Mouse (Mus musculus): ENCODE results near the gene Med9. TPM values are rescaled to one million over a fixed set of nuclear protein-coding genes. Genes with fewer than 3 reads are reported as not detected.

Gene Med9
- polyA plus RNA-seq (2012; rRNA removed), result 36.7 and 37.8 TPM in 2 replicates

DNA sequence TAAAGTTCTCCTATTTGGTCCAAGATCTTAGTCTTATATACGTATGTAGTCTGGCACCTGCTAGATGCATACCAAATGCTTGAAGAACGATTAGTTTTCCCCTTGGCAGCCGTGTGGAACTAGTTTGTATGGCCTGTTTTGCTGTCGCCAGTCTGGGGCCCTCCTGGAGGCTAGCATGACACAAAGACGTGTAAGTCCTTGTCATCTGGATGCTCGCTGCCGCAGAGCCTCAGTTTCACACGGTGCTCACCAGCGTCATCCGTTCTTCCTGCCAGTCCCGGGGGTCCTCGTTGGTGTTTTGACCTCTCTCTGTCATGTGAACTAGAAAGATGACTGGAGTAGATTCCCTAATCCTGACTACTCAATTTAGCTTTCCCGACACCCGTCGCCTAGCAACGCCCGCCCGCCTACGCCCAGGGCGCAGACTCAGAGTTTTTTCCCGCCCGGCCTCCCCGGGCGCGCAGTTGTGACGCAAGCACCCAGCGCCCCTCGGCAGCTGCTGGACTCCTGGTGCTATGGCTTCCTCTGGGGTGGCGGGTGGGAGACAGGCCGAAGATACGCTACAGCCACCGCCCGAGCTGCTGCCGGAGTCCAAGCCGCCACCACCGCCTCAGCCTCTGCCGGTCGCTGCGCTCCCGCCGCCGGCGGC lies at the start of gene Med9:
Gene Med9, plus strand, starts transcription at position 455 of the 649 bp plus-strand sequence.
- under 1% methylated on average over 43 of the region's 43 CpGs for WGBS
- DNase-seq, result peak; percentile 92 to 94
- peak within 1 kb of the TSS; percentile 95 for H3K4me3 ChIP-seq (replicated peaks; ENCODE audit: insufficient read depth, low read depth, low read length)
- peak within 1 kb of the TSS; percentile 52 for H3K27ac ChIP-seq (ENCODE audit: insufficient read depth, low read length)
- H3K27me3 ChIP-seq (ENCODE audit: control insufficient read depth, insufficient read depth, low read length), result no peaks in the 10 kb centered on the region
- TF ChIP-seq CTCF (IDR thresholded peaks at IDR 0.05; ENCODE audit: borderline replicate concordance, insufficient read depth, low read depth, low read length), result no peak
- TF ChIP-seq POLR2A (IDR thresholded peaks at IDR 0.05; ENCODE audit: borderline replicate concordance, insufficient read depth, low read length), result peak; percentile 43; the same call in 1 of the 2 replicates
- no peaks in the 10 kb centered on the region; the same call in 1 of the 2 replicates for H3K4me1 ChIP-seq (ENCODE audit: control insufficient read depth, insufficient read depth, low read length)

GRCm38 (mm10) chr11:59899711-59900685 lies 48.0 kb upstream of the Med9 start:
- peaks cover 14% of the 10 kb centered on the region for H3K4me1 ChIP-seq (ENCODE audit: control insufficient read depth, insufficient read depth, low read length)
- no peak overlapping the region for H3K4me3 ChIP-seq (replicated peaks; ENCODE audit: insufficient read depth, low read depth, low read length)
- 29% methylated on average over 13 of the region's 13 CpGs for WGBS
- no peak for DNase-seq
- no peaks in the 10 kb centered on the region for H3K27me3 ChIP-seq (ENCODE audit: control insufficient read depth, insufficient read depth, low read length)
- no peak for TF ChIP-seq CTCF (IDR thresholded peaks at IDR 0.05; ENCODE audit: borderline replicate concordance, insufficient read depth, low read depth, low read length)
- TF ChIP-seq POLR2A (IDR thresholded peaks at IDR 0.05; ENCODE audit: borderline replicate concordance, insufficient read depth, low read length), result no peak
- H3K27ac ChIP-seq (ENCODE audit: insufficient read depth, low read length), result no peak overlapping the region

- peak; percentile 29 to 36 for DNase-seq
- no peak for TF ChIP-seq POLR2A (IDR thresholded peaks at IDR 0.05; ENCODE audit: borderline replicate concordance, insufficient read depth, low read length)
- TF ChIP-seq CTCF (IDR thresholded peaks at IDR 0.05; ENCODE audit: borderline replicate concordance, insufficient read depth, low read depth, low read length), result no peak
- Histone ChIP-seq H3K27me3 (ENCODE audit: control insufficient read depth, insufficient read depth, low read length) (no peaks in the 10 kb centered on the region), H3K27ac (ENCODE audit: insufficient read depth, low read length) (no peak overlapping the region), H3K4me1 (ENCODE audit: control insufficient read depth, insufficient read depth, low read length) (peaks cover 14% of the 10 kb centered on the region), H3K4me3 (replicated peaks; ENCODE audit: insufficient read depth, low read depth, low read length) (no peak overlapping the region)
- WGBS, result 62% methylated on average over 1 of the region's 1 CpGs
Measured at GRCm38 (mm10) chr11:59900995-59901394, 47.0 kb upstream of the Med9 start.

DNA sequence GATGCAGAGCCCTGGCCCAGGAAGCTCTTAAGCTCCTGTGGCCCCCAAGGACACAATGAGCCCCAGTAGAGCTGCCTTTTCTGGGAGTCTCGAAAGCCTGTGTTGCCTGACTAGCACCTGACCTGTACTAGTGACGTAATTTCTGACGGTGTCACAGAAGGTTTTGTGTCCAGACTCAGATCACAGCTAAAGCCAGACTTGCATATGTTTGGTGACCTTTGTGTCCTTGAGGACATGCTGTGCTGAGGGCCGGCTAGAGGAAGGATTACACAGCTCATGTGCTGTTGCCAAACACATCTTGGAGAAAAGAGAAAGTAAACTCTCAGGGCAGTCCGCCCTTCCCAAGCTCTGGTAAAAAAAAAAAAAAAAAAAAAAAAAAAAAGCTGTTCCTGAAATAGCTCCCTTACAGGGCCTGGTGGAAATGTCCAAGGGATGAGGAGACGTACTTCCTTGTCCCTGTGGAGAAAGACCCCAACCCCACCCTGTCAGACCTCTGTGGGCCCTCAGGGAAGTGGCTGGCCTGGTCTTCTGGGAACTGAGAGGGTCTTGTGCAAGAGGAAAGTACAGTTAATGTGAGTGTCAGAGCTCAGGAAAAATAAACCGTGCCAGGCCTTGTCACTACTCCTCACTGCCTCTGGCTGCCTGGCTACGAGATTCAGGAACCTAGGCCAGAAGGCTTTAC lies 45.8 kb upstream of the Med9 start:
- H3K27me3 ChIP-seq (ENCODE audit: control insufficient read depth, insufficient read depth, low read length), result no peaks in the 10 kb centered on the region
- WGBS, result 58% methylated on average over 8 of the region's 8 CpGs
- no peak for DNase-seq
- H3K4me3 ChIP-seq (replicated peaks; ENCODE audit: insufficient read depth, low read depth, low read length), result no peak overlapping the region
- TF ChIP-seq POLR2A (IDR thresholded peaks at IDR 0.05; ENCODE audit: borderline replicate concordance, insufficient read depth, low read length), result no peak
- TF ChIP-seq CTCF (IDR thresholded peaks at IDR 0.05; ENCODE audit: borderline replicate concordance, insufficient read depth, low read depth, low read length), result no peak
- H3K27ac ChIP-seq (ENCODE audit: insufficient read depth, low read length), result no peak overlapping the region
- H3K4me1 ChIP-seq (ENCODE audit: control insufficient read depth, insufficient read depth, low read length), result peaks cover 14% of the 10 kb centered on the region

DNA sequence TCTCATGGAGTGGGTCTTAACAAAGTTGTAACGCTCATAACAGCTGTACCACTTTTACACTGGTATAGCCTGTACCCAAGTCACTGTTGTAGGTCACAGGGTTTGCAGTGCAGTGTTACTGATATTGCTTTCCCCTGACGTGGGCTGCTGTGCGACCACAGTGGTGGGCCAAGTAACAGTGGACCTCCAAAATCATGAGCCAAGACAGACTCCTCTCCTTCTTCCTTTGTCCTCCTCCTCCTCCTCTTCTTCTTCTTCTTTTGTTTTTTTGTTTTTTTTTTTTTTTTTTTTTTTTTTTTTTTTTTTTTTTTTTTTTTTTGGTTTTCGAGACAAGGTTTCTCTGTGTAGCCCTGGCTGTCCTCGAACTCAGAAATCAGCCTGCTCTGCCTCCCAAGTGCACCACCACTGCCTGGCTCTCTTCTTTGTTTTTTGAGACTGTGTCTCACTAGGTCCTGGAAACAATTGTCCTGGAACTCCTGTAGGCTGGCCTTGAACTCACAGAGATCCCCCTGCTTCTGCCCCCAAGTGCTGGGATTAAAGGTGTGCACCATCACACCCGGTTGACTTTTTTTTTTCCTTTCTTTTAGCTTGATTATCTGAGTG lies 41.4 kb upstream of the Med9 start:
- no peak overlapping the region for H3K4me3 ChIP-seq (replicated peaks; ENCODE audit: insufficient read depth, low read depth, low read length)
- TF ChIP-seq CTCF (IDR thresholded peaks at IDR 0.05; ENCODE audit: borderline replicate concordance, insufficient read depth, low read depth, low read length) (no peak), POLR2A (IDR thresholded peaks at IDR 0.05; ENCODE audit: borderline replicate concordance, insufficient read depth, low read length) (no peak)
- no peak for DNase-seq
- H3K27me3 ChIP-seq (ENCODE audit: control insufficient read depth, insufficient read depth, low read length), result no peaks in the 10 kb centered on the region
- 88% methylated on average over 6 of the region's 6 CpGs for WGBS
- no peak overlapping the region for H3K27ac ChIP-seq (ENCODE audit: insufficient read depth, low read length)
- H3K4me1 ChIP-seq (ENCODE audit: control insufficient read depth, insufficient read depth, low read length), result no peaks in the 10 kb centered on the region

- no peaks in the 10 kb centered on the region for H3K4me1 ChIP-seq (ENCODE audit: control insufficient read depth, insufficient read depth, low read length)
- no peak overlapping the region for H3K27ac ChIP-seq (ENCODE audit: insufficient read depth, low read length)
- DNase-seq, result no peak
- TF ChIP-seq POLR2A (IDR thresholded peaks at IDR 0.05; ENCODE audit: borderline replicate concordance, insufficient read depth, low read length) (no peak), CTCF (IDR thresholded peaks at IDR 0.05; ENCODE audit: borderline replicate concordance, insufficient read depth, low read depth, low read length) (no peak)
- H3K27me3 ChIP-seq (ENCODE audit: control insufficient read depth, insufficient read depth, low read length), result no peaks in the 10 kb centered on the region
- no peak overlapping the region for H3K4me3 ChIP-seq (replicated peaks; ENCODE audit: insufficient read depth, low read depth, low read length)
- WGBS, result 58% methylated on average over 3 of the region's 3 CpGs
Measured at GRCm38 (mm10) chr11:59908446-59908845, 39.6 kb upstream of the Med9 start.

DNA sequence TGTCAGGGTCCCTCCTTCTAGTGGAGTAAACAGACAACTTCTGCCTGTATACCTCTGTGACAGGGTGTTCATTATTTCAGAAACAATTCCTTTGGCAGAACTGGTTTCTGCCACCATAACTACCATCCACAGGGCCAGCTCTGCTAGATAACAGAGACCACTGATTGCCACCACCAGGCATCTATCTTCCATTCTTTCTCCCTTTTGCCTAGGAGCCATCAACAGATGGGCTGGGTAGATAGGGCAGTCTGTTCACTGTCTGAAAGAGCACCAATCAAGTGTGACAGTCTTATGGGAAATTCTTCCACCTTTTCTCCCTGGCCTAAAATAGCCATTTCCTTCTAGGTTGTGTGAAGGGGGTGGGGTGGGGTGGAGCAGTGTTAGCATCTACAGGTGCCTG lies 37.4 kb upstream of the Med9 start:
- DNase-seq, result no peak
- no peaks in the 10 kb centered on the region for H3K4me1 ChIP-seq (ENCODE audit: control insufficient read depth, insufficient read depth, low read length)
- TF ChIP-seq POLR2A (IDR thresholded peaks at IDR 0.05; ENCODE audit: borderline replicate concordance, insufficient read depth, low read length), result no peak

More for the DNA sequence above, 37.4 kb upstream of the Med9 start:
- no peaks in the 10 kb centered on the region for H3K27me3 ChIP-seq (ENCODE audit: control insufficient read depth, insufficient read depth, low read length)
- no peak overlapping the region for H3K27ac ChIP-seq (ENCODE audit: insufficient read depth, low read length)
- no peak overlapping the region for H3K4me3 ChIP-seq (replicated peaks; ENCODE audit: insufficient read depth, low read depth, low read length)
